Mouse (Mus musculus) bone marrow, adult 2 months (tissue): Measurements from ENCODE around the gene Crebl2.

ENCODE experiments used
- CTCF ChIP-seq: fragments of 200-500 bp; IDR thresholded peaks from 2 replicates; pipeline ENCODE4 v1.5.1; 2011; ENCODE audit warnings: low read length, control low read depth; ENCODE audit not compliant: control insufficient read depth, insufficient read depth
- POLR2A ChIP-seq: fragments of 200-500 bp; IDR thresholded peaks from 2 replicates; pipeline ENCODE4 v1.6.1; 2011; ENCODE audit warnings: low read depth, mild to moderate bottlenecking, control low read depth, low read length, borderline replicate concordance; ENCODE audit not compliant: control insufficient read depth

DNA sequence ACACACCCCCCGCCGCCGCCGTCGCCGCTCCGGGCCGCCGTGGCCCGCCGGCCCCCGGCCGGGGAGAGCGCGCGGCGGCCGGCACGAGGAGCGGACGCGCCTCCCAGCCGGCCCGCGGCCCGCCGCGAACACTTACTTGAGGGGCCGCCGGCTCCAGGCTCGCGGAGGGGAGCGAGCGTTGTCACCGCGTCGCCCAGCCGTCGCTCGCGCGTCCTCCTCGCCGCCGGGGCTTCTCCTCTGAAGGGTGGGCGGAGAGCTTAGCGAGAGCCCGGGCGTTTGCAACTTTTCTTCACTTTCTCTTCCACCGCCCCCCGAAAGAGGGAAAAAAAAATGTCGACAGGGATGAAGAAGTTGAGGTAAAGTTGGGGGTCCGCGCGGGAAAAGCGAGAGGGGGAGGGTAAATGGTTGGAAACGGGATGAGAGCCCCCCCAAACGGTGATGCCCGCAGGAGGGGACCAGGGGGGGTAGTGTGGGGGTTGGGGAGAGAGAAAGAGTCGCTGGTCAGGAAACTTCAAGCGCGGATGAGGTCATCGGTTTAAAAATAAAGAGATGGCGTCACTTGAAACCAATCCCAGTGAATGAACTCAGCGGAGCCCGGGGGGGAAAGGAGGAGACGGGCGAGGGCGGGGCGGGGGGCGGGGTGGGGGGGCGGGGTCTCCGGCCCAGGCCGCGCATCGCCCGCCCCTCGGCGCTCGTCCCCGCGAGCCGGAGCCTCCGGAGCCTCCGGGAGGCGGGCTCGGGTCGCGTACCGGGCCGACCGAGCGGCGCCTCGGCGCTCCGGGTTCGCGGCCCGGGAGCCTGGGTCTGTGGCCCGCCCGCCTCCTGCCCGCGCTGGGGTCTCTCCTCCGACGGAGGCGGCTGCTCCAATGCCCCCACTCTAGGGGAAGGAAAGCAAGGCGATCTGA lies 37.6 kb upstream of the Crebl2 start, which contains the start of gene Dusp16:
- TF ChIP-seq CTCF (no peak), POLR2A (0 out of 2 replicates have a peak, but pooled peaks have one; percentile 12)
